Mouse (Mus musculus): ENCODE results near the gene Mov10.

DNA sequence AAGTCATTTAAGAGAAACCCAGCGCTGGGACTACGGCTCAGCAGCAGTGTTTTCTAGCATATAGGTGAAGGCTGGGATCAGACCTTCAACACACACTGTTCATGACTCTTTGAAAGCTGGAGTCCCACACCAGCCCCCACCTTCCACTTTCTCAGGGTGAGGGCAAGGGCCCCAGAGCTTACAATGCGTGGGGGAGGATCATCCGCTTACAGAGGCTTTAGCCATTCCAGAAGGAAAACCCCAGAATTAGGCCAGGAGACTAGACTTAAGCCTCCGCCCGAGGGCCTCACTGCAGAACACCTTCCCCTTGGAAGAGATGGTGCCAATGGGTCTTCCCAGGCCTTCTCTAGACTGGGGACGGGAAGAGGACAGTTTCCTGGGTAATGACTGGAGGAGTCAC lies 45.1 kb downstream of the Mov10 start:
- TF ChIP-seq EP300 (optimal IDR thresholded peaks at IDR 0.05) (no peak), CTCF (IDR thresholded peaks at IDR 0.05; ENCODE audit: low read depth) (no peak)

All from stomach, postnatal 0 days (tissue).